24 mouse cellular contexts compared by ENCODE assay signal in the genomic region with DNA sequence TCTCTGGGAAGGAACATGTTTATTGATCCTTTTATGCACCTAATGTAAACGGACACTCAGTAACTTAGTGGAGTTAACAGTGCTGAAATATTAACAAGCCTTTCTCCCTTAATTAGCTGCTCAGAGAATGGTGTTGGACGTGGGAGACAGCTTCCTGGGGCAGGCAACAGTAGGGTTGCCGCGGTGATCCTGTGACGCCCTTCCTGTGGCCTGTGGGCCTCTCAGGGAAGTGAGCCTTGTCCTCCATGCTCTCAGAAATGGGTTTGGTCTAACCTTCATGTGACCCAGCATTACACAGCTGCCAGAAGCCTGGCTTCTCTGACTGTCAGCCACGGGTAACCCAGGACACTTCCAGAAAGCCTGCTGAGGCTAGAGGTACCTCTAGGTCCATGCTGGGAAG.
DNase-seq lines count a peak whose midpoint lies in the region; ATAC-seq lines count a peak whose summit lies in the region.
"Had no signal": no experiment of that assay in that cellular context is flagged by ENCODE, and none has a peak within 500 bp of the region (broad histone marks: within the 10 kb centered on the region; RNA-seq: fewer than 3 reads in every experiment).

No protein-coding gene starts in this region.

- H3K4me1 ChIP-seq in kidney, embryonic 15.5 days = peaks cover 9% of the 10 kb centered on the region
- H3K4me1 ChIP-seq in lung, embryonic 15.5 days = peaks cover 10% of the 10 kb centered on the region; the same call in 1 of the 2 replicates
- H3K4me1 ChIP-seq in heart, embryonic 12.5 days (replicated peaks) = 0 out of 2 replicates have a peak, but pooled peaks cover 4% of the 10 kb centered on the region
- H3K4me1 ChIP-seq: embryonic facial prominence, embryonic 10.5 days; embryonic facial prominence, embryonic 12.5 days had no signal

- WGBS in kidney, embryonic 15.5 days = 50% methylated on average over 6 of the region's 6 CpGs
- 37% methylated on average over 6 of the region's 6 CpGs for WGBS in lung, embryonic 15.5 days
- 69% methylated on average over 6 of the region's 6 CpGs for WGBS in heart, embryonic 12.5 days

- H3K27me3 ChIP-seq in kidney, embryonic 15.5 days = no peaks in the 10 kb centered on the region
- no peaks in the 10 kb centered on the region for H3K27me3 ChIP-seq in lung, embryonic 15.5 days
- H3K27me3 ChIP-seq in heart, embryonic 12.5 days (replicated peaks) = no peaks in the 10 kb centered on the region; the same call in 1 of the 2 replicates
- H3K27me3 ChIP-seq: embryonic facial prominence, embryonic 12.5 days; forebrain, embryonic 13.5 days; forebrain, embryonic 15.5 days; Patski had no signal

- no peak overlapping the region for H3K4me3 ChIP-seq in kidney, embryonic 15.5 days (replicated peaks)
- H3K4me3 ChIP-seq in lung, embryonic 15.5 days = no peak overlapping the region
- H3K4me3 ChIP-seq in heart, embryonic 12.5 days = no peak overlapping the region
- H3K4me3 ChIP-seq: embryonic facial prominence, embryonic 10.5 days; embryonic facial prominence, embryonic 12.5 days; forebrain, embryonic 13.5 days; forebrain, embryonic 15.5 days had no signal

- no peak overlapping the region for H3K9ac ChIP-seq in kidney, embryonic 15.5 days
- H3K9ac ChIP-seq in lung, embryonic 15.5 days = no peak overlapping the region
- H3K9ac ChIP-seq in heart, embryonic 12.5 days = no peak overlapping the region
- H3K9ac ChIP-seq: embryonic facial prominence, embryonic 12.5 days; forebrain, embryonic 13.5 days; forebrain, embryonic 15.5 days had no signal

- ATAC-seq in kidney, embryonic 15.5 days (replicated peaks; ENCODE audit: low FRiP score) = 0 out of 2 replicates have a peak, but pooled peaks have one; percentile 33
- 0 out of 2 replicates have a peak, but pooled peaks have one; percentile 19 for ATAC-seq in lung, embryonic 15.5 days (ENCODE audit: borderline replicate concordance, extremely low read depth, low FRiP score, low TSS enrichment)
- ATAC-seq in common myeloid progenitor, adult 5-6 weeks (replicated peaks; ENCODE audit: low read depth, poor library complexity, severe bottlenecking) = peak; percentile 62
- peak; percentile 32; the same call in 1 of the 2 replicates for ATAC-seq in megakaryocyte progenitor cell, adult 5-6 weeks (replicated peaks; ENCODE audit: poor library complexity)
- ATAC-seq in heart, embryonic 12.5 days (ENCODE audit: insufficient number of reproducible peaks, low FRiP score) = no peak
- ATAC-seq: activated CD4-positive, CD25-positive, alpha-beta regulatory T cell, adult 4 months; CD4-positive, CD25-positive, alpha-beta regulatory T cell, adult 4 months; forebrain, embryonic 13.5 days; forebrain, embryonic 15.5 days; Patski had no signal

- H3K36me3 ChIP-seq in kidney, embryonic 15.5 days = no peaks in the 10 kb centered on the region
- H3K36me3 ChIP-seq in lung, embryonic 15.5 days = no peaks in the 10 kb centered on the region
- no peaks in the 10 kb centered on the region for H3K36me3 ChIP-seq in heart, embryonic 12.5 days
- H3K36me3 ChIP-seq: embryonic facial prominence, embryonic 12.5 days; forebrain, embryonic 15.5 days; G1E had no signal

- no peak for DNase-seq in kidney, adult 11 months
- DNase-seq in lung, postnatal 4 days = no peak
- DNase-seq: adrenal gland, adult 8-10 months; adrenal gland, postnatal 14 days; B cell, adult 2 months; cerebellum, adult 11 months; cerebellum, adult 18-20 months; cerebellum, adult 8-10 months; cerebellum, adult 9-11 months; cerebellum, postnatal 14 days; cerebellum, postnatal 36 days had no signal

- H3K4me2 ChIP-seq in kidney, embryonic 15.5 days = no peak overlapping the region
- H3K4me2 ChIP-seq in lung, embryonic 15.5 days = no peak overlapping the region
- H3K4me2 ChIP-seq in heart, embryonic 12.5 days = no peak overlapping the region
- H3K4me2 ChIP-seq: embryonic facial prominence, embryonic 12.5 days; forebrain, embryonic 13.5 days; forebrain, embryonic 15.5 days had no signal

- H3K9me3 ChIP-seq in kidney, embryonic 15.5 days (replicated peaks) = peaks cover 7% of the 10 kb centered on the region; the same call in 1 of the 2 replicates
- no peaks in the 10 kb centered on the region for H3K9me3 ChIP-seq in lung, embryonic 15.5 days
- peaks cover 10% of the 10 kb centered on the region for H3K9me3 ChIP-seq in heart, embryonic 12.5 days (replicated peaks)
- H3K9me3 ChIP-seq: forebrain, embryonic 15.5 days had no signal

- no peak overlapping the region for H3K27ac ChIP-seq in kidney, embryonic 15.5 days
- no peak overlapping the region for H3K27ac ChIP-seq in lung, embryonic 15.5 days
- no peak overlapping the region for H3K27ac ChIP-seq in heart, embryonic 12.5 days (ENCODE audit: poor library complexity, severe bottlenecking)
- H3K27ac ChIP-seq: embryonic facial prominence, embryonic 10.5 days; embryonic facial prominence, embryonic 12.5 days; forebrain, embryonic 13.5 days; forebrain, embryonic 15.5 days had no signal
